Mouse (Mus musculus) hindbrain, embryonic 15.5 days (tissue): ENCODE results near the gene Ankrd37. TPM values are rescaled to one million over a fixed set of nuclear protein-coding genes. Genes with fewer than 3 reads are reported as not detected.

Source experiments
- ATAC-seq: fragments of 200-750 bp; cut with Nextera tagmentation; 2 replicates; pipeline ENCODE4 v1.8.0; 2017; ENCODE audit warnings: low read depth, moderate number of reproducible peaks, moderate TSS enrichment; ENCODE audit not compliant: low FRiP score
- H3K27ac ChIP-seq: fragments of 300-500 bp; sonication (generic); replicated peaks from 2 replicates; pipeline ENCODE4 v1.5.1; 2015; ENCODE audit warnings: mild to moderate bottlenecking, inconsistent platforms
- H3K27me3 ChIP-seq: fragments of 300-500 bp; sonication (generic); 2 replicates; pipeline ENCODE4 v1.6.1; 2015; ENCODE audit warnings: control low read depth, inconsistent platforms
- H3K36me3 ChIP-seq: fragments of 300-500 bp; sonication (generic); 2 replicates; pipeline ENCODE4 v1.6.1; 2015; ENCODE audit warnings: control low read depth, inconsistent platforms
- H3K4me1 ChIP-seq: fragments of 300-500 bp; sonication (generic); replicated peaks from 2 replicates; pipeline ENCODE4 v1.6.1; 2015; ENCODE audit warnings: control low read depth, inconsistent platforms
- H3K4me2 ChIP-seq: fragments of 300-500 bp; sonication (generic); 2 replicates; pipeline ENCODE4 v1.6.1; 2015; ENCODE audit warnings: moderate library complexity, mild to moderate bottlenecking, inconsistent platforms
- H3K4me3 ChIP-seq: fragments of 300-500 bp; sonication (generic); 2 replicates; pipeline ENCODE4 v1.5.1; 2015; ENCODE audit warnings: mild to moderate bottlenecking, inconsistent platforms
- H3K9ac ChIP-seq: fragments of 300-500 bp; sonication (generic); 2 replicates; pipeline ENCODE4 v1.6.1; 2015; ENCODE audit warnings: inconsistent platforms
- H3K9me3 ChIP-seq: fragments of 300-500 bp; sonication (generic); 2 replicates; pipeline ENCODE4 v1.6.1; 2016; ENCODE audit warnings: control low read depth, inconsistent platforms
- WGBS: fragments of 180-500 bp; shearing (Covaris S2); methylation state at CpG from one replicate; pipeline ENCODE4 v1.1.7; 2015; 5-methylcytosine and 5-hydroxymethylcytosine counted together
- polyA plus RNA-seq: library from polyadenylated mRNA; unstranded; fragments of >200 nt; fragmentation: Nextera tagmentation; extraction: Ambion mirVana; gene quantifications from 2 replicates; pipeline ENCODE4 v1.2.1, GENCODE M21; 2015

Ankrd37 gene
- polyA plus RNA-seq, 1 experiment from 2014 or later: 38.4 TPM

GRCm38 (mm10) chr8:45999138-45999783 is 6.2 kb downstream of the Ankrd37 start, which contains the start of gene Lrp2bp:
Gene Lrp2bp (plus strand): TSS chr8:45999303.
- 2% methylated on average over 22 of the region's 22 CpGs for WGBS
- Histone ChIP-seq H3K4me3 (peak within 1 kb of the TSS; percentile 57), H3K4me2 (peak within 1 kb of the TSS; percentile 82), H3K9ac (peak within 1 kb of the TSS; percentile 73), H3K4me1 (peaks cover 13% of the 10 kb centered on the region), H3K27ac (peak within 1 kb of the TSS; percentile 98), H3K36me3 (peaks cover 21% of the 10 kb centered on the region), H3K27me3 (no peaks in the 10 kb centered on the region), H3K9me3 (no peaks in the 10 kb centered on the region)
- peak; percentile 4; the same call in 1 of the 2 replicates for ATAC-seq

GRCm38 (mm10) chr8:45998228-45998627 is 7.3 kb downstream of the Ankrd37 start:
- ATAC-seq: no peak
- Histone ChIP-seq H3K27ac (no peak overlapping the region), H3K9ac (no peak overlapping the region), H3K4me1 (peaks cover 13% of the 10 kb centered on the region), H3K36me3 (peaks cover 25% of the 10 kb centered on the region), H3K4me3 (peak overlapping the region; percentile 57; the same call in 1 of the 2 replicates), H3K4me2 (peak overlapping the region; percentile 82), H3K9me3 (no peaks in the 10 kb centered on the region), H3K27me3 (no peaks in the 10 kb centered on the region)
- WGBS: 87% methylated on average over 2 of the region's 2 CpGs

- Histone ChIP-seq H3K9me3 (no peaks in the 10 kb centered on the region), H3K9ac (no peak overlapping the region), H3K27ac (no peak overlapping the region), H3K4me1 (peaks cover 13% of the 10 kb centered on the region), H3K4me3 (no peak overlapping the region), H3K4me2 (no peak overlapping the region), H3K27me3 (no peaks in the 10 kb centered on the region), H3K36me3 (peaks cover 32% of the 10 kb centered on the region)
- 91% methylated on average over 3 of the region's 3 CpGs for WGBS
- no peak for ATAC-seq
Observed at GRCm38 (mm10) chr8:45995576-45995975, 9.9 kb downstream of the Ankrd37 start.

GRCm38 (mm10) chr8:45994111-45994510 is 11.4 kb downstream of the Ankrd37 start:
- no peak for ATAC-seq
- no peaks in the 10 kb centered on the region for H3K27me3 ChIP-seq
- H3K4me3 ChIP-seq: no peak overlapping the region
- no peak overlapping the region for H3K4me2 ChIP-seq
- no peaks in the 10 kb centered on the region for H3K9me3 ChIP-seq
- H3K27ac ChIP-seq: no peak overlapping the region
- peaks cover 32% of the 10 kb centered on the region for H3K36me3 ChIP-seq
- no peak overlapping the region for H3K9ac ChIP-seq
- 93% methylated on average over 2 of the region's 2 CpGs for WGBS
- H3K4me1 ChIP-seq: peaks cover 10% of the 10 kb centered on the region

GRCm38 (mm10) chr8:45990631-45991310 is 14.7 kb downstream of the Ankrd37 start:
- H3K4me3 ChIP-seq: no peak overlapping the region
- no peaks in the 10 kb centered on the region for H3K27me3 ChIP-seq
- no peak overlapping the region for H3K4me2 ChIP-seq
- no peaks in the 10 kb centered on the region for H3K4me1 ChIP-seq
- ATAC-seq: no peak
- no peaks in the 10 kb centered on the region for H3K9me3 ChIP-seq
- H3K36me3 ChIP-seq: peaks cover 26% of the 10 kb centered on the region
- WGBS: 92% methylated on average over 4 of the region's 4 CpGs
- H3K9ac ChIP-seq: no peak overlapping the region
- H3K27ac ChIP-seq: no peak overlapping the region

- H3K9ac ChIP-seq: no peak overlapping the region
- WGBS: 70% methylated on average over 2 of the region's 2 CpGs
- H3K9me3 ChIP-seq: no peaks in the 10 kb centered on the region
- no peak overlapping the region for H3K27ac ChIP-seq
- ATAC-seq: no peak
- no peaks in the 10 kb centered on the region for H3K27me3 ChIP-seq
- H3K4me1 ChIP-seq: no peaks in the 10 kb centered on the region
- no peak overlapping the region for H3K4me2 ChIP-seq
- no peak overlapping the region for H3K4me3 ChIP-seq
- peaks cover 24% of the 10 kb centered on the region for H3K36me3 ChIP-seq
Observed at GRCm38 (mm10) chr8:45988189-45988588, 17.3 kb downstream of the Ankrd37 start.

GRCm38 (mm10) chr8:45986665-45987064 is 18.8 kb downstream of the Ankrd37 start:
- Histone ChIP-seq H3K4me1 (no peaks in the 10 kb centered on the region), H3K36me3 (peaks cover 28% of the 10 kb centered on the region), H3K4me3 (no peak overlapping the region), H3K9ac (no peak overlapping the region), H3K9me3 (no peaks in the 10 kb centered on the region), H3K27ac (no peak overlapping the region), H3K4me2 (no peak overlapping the region), H3K27me3 (no peaks in the 10 kb centered on the region)
- no peak for ATAC-seq
- 88% methylated on average over 3 of the region's 3 CpGs for WGBS

- Histone ChIP-seq H3K27ac (peak overlapping the region; percentile 43; the same call in 1 of the 2 replicates), H3K9me3 (no peaks in the 10 kb centered on the region), H3K4me2 (peak overlapping the region; percentile 66), H3K9ac (peak overlapping the region; percentile 62), H3K4me1 (peaks cover 15% of the 10 kb centered on the region), H3K36me3 (peaks cover 10% of the 10 kb centered on the region), H3K27me3 (no peaks in the 10 kb centered on the region), H3K4me3 (peak overlapping the region; percentile 61)
- ATAC-seq: no peak
- 73% methylated on average over 11 of the region's 11 CpGs for WGBS
Observed at GRCm38 (mm10) chr8:45975837-45976468, 29.6 kb downstream of the Ankrd37 start.

GRCm38 (mm10) chr8:45975126-45975836 is 30.2 kb downstream of the Ankrd37 start, which contains the start of the genes 1700029J07Rik and Ufsp2:
Gene 1700029J07Rik (minus strand): TSS chr8:45975252.
Gene Ufsp2 (plus strand): TSS chr8:45975528.
- peak within 1 kb of the TSS; percentile 66 for H3K4me2 ChIP-seq
- WGBS: under 1% methylated on average over 57 of the region's 57 CpGs
- H3K27ac ChIP-seq: peak within 1 kb of the TSS; percentile 84
- H3K36me3 ChIP-seq: peaks cover 6% of the 10 kb centered on the region; the same call in 1 of the 2 replicates
- H3K27me3 ChIP-seq: no peaks in the 10 kb centered on the region
- no peaks in the 10 kb centered on the region for H3K9me3 ChIP-seq
- H3K4me1 ChIP-seq: peaks cover 15% of the 10 kb centered on the region
- peak; percentile 98 for ATAC-seq
- peak within 1 kb of the TSS; percentile 61 for H3K4me3 ChIP-seq
- peak within 1 kb of the TSS; percentile 63 for H3K9ac ChIP-seq

- no peak for ATAC-seq
- Histone ChIP-seq H3K9me3 (no peaks in the 10 kb centered on the region), H3K4me3 (no peak overlapping the region), H3K27me3 (no peaks in the 10 kb centered on the region), H3K36me3 (0 out of 2 replicates have a peak, but pooled peaks cover 4% of the 10 kb centered on the region), H3K27ac (no peak overlapping the region), H3K4me2 (peak overlapping the region; percentile 66; the same call in 1 of the 2 replicates), H3K4me1 (peaks cover 15% of the 10 kb centered on the region), H3K9ac (no peak overlapping the region)
- WGBS: 74% methylated on average over 8 of the region's 8 CpGs
Observed at GRCm38 (mm10) chr8:45973988-45974505, 31.5 kb downstream of the Ankrd37 start.

GRCm38 (mm10) chr8:45970894-45971293 is 34.6 kb downstream of the Ankrd37 start:
- Histone ChIP-seq H3K4me3 (no peak overlapping the region), H3K27ac (no peak overlapping the region), H3K4me2 (no peak overlapping the region), H3K36me3 (no peaks in the 10 kb centered on the region), H3K9ac (no peak overlapping the region), H3K9me3 (no peaks in the 10 kb centered on the region), H3K4me1 (peaks cover 9% of the 10 kb centered on the region), H3K27me3 (no peaks in the 10 kb centered on the region)
- ATAC-seq: no peak
- 96% methylated on average over 12 of the region's 12 CpGs for WGBS
